Mouse (Mus musculus) C2C12 (cell line): ENCODE data around the gene Dpf1. TPM values are rescaled to one million over a fixed set of nuclear protein-coding genes. Genes with fewer than 3 reads are reported as not detected.

Source experiments
- H3K27me3 ChIP-seq: one replicate; pipeline ENCODE4 v1.6.1; 2011; ENCODE audit not compliant: control insufficient read depth, insufficient read depth, insufficient read length
- H3K36me3 ChIP-seq: one replicate; pipeline ENCODE4 v1.6.1; 2011; ENCODE audit not compliant: control insufficient read depth, insufficient read depth
- H3K4me3 ChIP-seq: one replicate; pipeline ENCODE4 v1.5.1; 2011; ENCODE audit warnings: mild to moderate bottlenecking, control low read depth; ENCODE audit not compliant: poor library complexity, insufficient read depth, severe bottlenecking
- H3K79me2 ChIP-seq: one replicate; pipeline ENCODE4 v1.6.1; 2011; ENCODE audit not compliant: control insufficient read depth, insufficient read depth
- H3K79me3 ChIP-seq: one replicate; pipeline ENCODE4 v1.6.1; 2011; ENCODE audit warnings: low read depth, control low read depth
- H3ac ChIP-seq: one replicate; pipeline ENCODE3; 2011; ENCODE audit warnings: low read depth; ENCODE audit not compliant: control insufficient read depth, insufficient read length
- CEBPB ChIP-seq: IDR thresholded peaks from one replicate; pipeline ENCODE4 v1.6.1; 2011; ENCODE audit warnings: low read depth, mild to moderate bottlenecking, control low read depth, moderate library complexity
- CTCF ChIP-seq: IDR thresholded peaks from one replicate; pipeline ENCODE4 v1.5.1; 2011; ENCODE audit not compliant: control insufficient read depth, insufficient read depth, insufficient read length
- FOSL1 ChIP-seq: IDR thresholded peaks from one replicate; pipeline ENCODE4 v1.8.0; 2011; ENCODE audit warnings: mild to moderate bottlenecking, low read length; ENCODE audit not compliant: poor library complexity, insufficient read depth, severe bottlenecking
- MAX ChIP-seq: IDR thresholded peaks from one replicate; pipeline ENCODE4 v1.6.1; 2011; ENCODE audit warnings: mild to moderate bottlenecking, control low read depth
- MYOD1 ChIP-seq: IDR thresholded peaks from one replicate; pipeline ENCODE4 v1.6.1; 2011; ENCODE audit warnings: low read depth; ENCODE audit not compliant: control insufficient read depth, insufficient read length
- MYOG ChIP-seq: IDR thresholded peaks from one replicate; pipeline ENCODE4 v1.6.1; 2011; ENCODE audit not compliant: control insufficient read depth, insufficient read length; ENCODE audit errors: extremely low read depth
- USF1 ChIP-seq: IDR thresholded peaks from one replicate; pipeline ENCODE4 v1.6.1; 2011; ENCODE audit warnings: low read depth, mild to moderate bottlenecking, control low read depth, moderate library complexity
- polyA plus RNA-seq: library from polyadenylated mRNA; unstranded; fragments of >200 nt; fragmentation: generic; extraction: Trizol; gene quantifications from one replicate; pipeline ENCODE4 v1.2.1, GENCODE M21; 2012; ENCODE audit warnings: missing spikeins

Gene Dpf1
- polyA plus RNA-seq, 1 experiment = 14.3 TPM

GRCm38 (mm10) chr7:29364052-29364451 is 60.3 kb downstream of the Dpf1 start:
- Histone ChIP-seq H3K4me3 (no peak overlapping the region), H3K79me2 (no peaks in the 10 kb centered on the region), H3K36me3 (peaks cover 4% of the 10 kb centered on the region), H3K79me3 (no peaks in the 10 kb centered on the region), H3K27me3 (no peaks in the 10 kb centered on the region), H3ac (no peak overlapping the region)
- TF ChIP-seq MYOG = no peak
- TF ChIP-seq CEBPB = no peak
- no peak for TF ChIP-seq MAX
- no peak for TF ChIP-seq CTCF
- no peak for TF ChIP-seq FOSL1
- TF ChIP-seq MYOD1 = no peak
- TF ChIP-seq USF1 = no peak

- Histone ChIP-seq H3K4me3 (no peak overlapping the region), H3K27me3 (no peaks in the 10 kb centered on the region), H3K79me3 (no peaks in the 10 kb centered on the region), H3K36me3 (peaks cover 4% of the 10 kb centered on the region), H3K79me2 (no peaks in the 10 kb centered on the region), H3ac (no peak overlapping the region)
- TF ChIP-seq CTCF (no peak), MYOG (no peak), MYOD1 (no peak), CEBPB (no peak)
Observed at GRCm38 (mm10) chr7:29367166-29368003, 63.6 kb downstream of the Dpf1 start.

Other genes with a start within 250 kb of the Dpf1 start
- gene Ryr1, start 178.8 kb upstream of the Dpf1 start, polyA plus RNA-seq = 1.1 TPM
- gene Rasgrp4, start 169.1 kb upstream of the Dpf1 start, polyA plus RNA-seq = 0.01 TPM
- 7.7 TPM for gene Fam98c, start 147.7 kb upstream of the Dpf1 start, polyA plus RNA-seq
- gene Ggn, start 133.7 kb upstream of the Dpf1 start, polyA plus RNA-seq = 0.82 TPM
- 3.1 TPM for gene Spred3, start 133.5 kb upstream of the Dpf1 start, polyA plus RNA-seq
- gene Psmd8, start 123.2 kb upstream of the Dpf1 start, polyA plus RNA-seq = 388 TPM
- gene Catsperg1, start 89.9 kb upstream of the Dpf1 start, polyA plus RNA-seq = not detected
- 0.09 TPM for gene Kcnk6, start 71.4 kb upstream of the Dpf1 start, polyA plus RNA-seq
- gene Yif1b, start 65.6 kb upstream of the Dpf1 start, polyA plus RNA-seq = 140 TPM
- 72.9 TPM for gene 2200002D01Rik, start 55.5 kb upstream of the Dpf1 start, polyA plus RNA-seq
- not detected for gene Spint2, start 22.0 kb upstream of the Dpf1 start, polyA plus RNA-seq
- 0.43 TPM for gene Ppp1r14a, start 14.6 kb upstream of the Dpf1 start, polyA plus RNA-seq
- gene Sipa1l3, start 214.7 kb downstream of the Dpf1 start, polyA plus RNA-seq = 30.1 TPM